Mouse (Mus musculus): ENCODE data around the gene Mill1. TPM values are rescaled to one million over a fixed set of nuclear protein-coding genes. Genes with fewer than 3 reads are reported as not detected.
"Not testable (repeated sequence)": the region's sequence is repeated elsewhere in the genome, so short reads cannot be mapped to it uniquely, and the experiment has no call there.

The Mill1 gene
- 0.04 and 0.06 TPM in 2 replicates for polyA plus RNA-seq (2012; rRNA removed)

GRCm38 (mm10) chr7:18245047-18245446 is at the start of gene Mill1:
Gene Mill1 (plus strand): TSS chr7:18245347.
- no peak for DNase-seq (ENCODE audit: low read depth)

DNA sequence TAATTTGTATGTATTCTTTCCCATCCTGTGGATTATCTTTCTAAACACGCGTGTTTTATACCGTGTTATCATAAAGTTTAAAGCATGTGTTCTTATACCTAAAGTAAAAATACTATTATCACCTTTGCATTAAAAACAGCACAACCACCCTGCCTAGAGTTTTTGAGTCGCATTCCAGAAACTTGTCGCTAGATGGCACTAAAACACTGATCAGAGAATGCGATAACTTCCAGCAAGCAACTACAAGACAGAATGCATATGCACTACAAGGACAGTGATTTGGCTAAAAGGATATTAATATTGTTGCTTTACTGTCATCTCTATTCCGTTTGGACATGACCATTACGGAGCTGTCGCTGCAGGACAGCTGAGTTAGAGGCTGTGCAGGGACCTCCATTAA is 34.2 kb upstream of the Mill1 start:
- DNase-seq (ENCODE audit: low read depth), result no peak

DNA sequence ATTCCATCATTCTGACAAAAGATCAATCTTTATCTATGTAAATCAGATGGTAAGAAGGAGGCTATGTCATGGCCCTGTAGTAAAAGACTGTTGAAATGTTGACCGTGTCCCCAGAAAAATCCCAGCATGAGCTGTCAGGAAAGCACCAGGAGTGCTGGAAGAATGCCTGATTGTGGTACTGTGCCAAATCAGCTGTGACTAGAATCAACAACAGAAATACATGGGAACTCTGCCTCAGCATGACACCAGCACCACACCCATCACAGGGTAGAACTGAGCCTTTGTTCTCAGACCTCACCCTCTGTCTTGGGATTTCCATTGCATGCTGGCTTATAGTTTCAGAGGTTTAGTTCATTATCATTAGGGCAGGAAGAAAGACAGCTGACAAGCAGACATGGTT is 30.4 kb upstream of the Mill1 start:
- no peak for DNase-seq (ENCODE audit: low read depth)

- DNase-seq (ENCODE audit: low read depth), result peak; percentile 87
Measured at GRCm38 (mm10) chr7:18238561-18238960, 6.6 kb upstream of the Mill1 start.

GRCm38 (mm10) chr7:18241217-18241616 is 3.9 kb upstream of the Mill1 start:
- no peak for DNase-seq (ENCODE audit: low read depth)

- DNase-seq (ENCODE audit: low read depth), result not testable (repeated sequence)
Measured at GRCm38 (mm10) chr7:18243959-18244573, 1.1 kb upstream of the Mill1 start.

GRCm38 (mm10) chr7:18260219-18260618 is 15.1 kb downstream of the Mill1 start:
- no peak for DNase-seq (ENCODE audit: low read depth)

DNA sequence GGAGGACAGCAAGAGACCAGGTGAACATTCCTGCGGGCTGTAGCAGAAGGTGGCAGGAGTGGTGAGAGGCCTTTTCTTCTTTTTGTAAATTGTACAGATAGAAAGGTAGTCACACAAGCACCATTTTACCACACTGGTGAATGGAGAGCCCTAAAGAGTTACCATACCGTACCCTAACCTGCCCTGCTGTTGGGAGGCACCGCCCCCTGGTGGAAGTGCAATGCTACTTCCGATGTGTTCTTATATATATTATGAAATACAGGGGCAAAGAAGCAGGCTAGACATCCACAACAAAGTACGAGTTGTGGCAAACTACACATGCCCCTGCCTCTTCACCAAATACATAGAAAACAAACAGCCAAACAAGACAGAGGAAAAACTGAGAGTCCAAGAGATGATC is 19.9 kb downstream of the Mill1 start:
- DNase-seq (ENCODE audit: low read depth), result no peak

Other genes with a start within 250 kb of the Mill1 start
- gene Ceacam13, start 235.5 kb upstream of the Mill1 start, polyA plus RNA-seq (2012; rRNA removed), result not detected in 2 replicates
- not detected in 2 replicates for gene Ceacam12, start 179.4 kb upstream of the Mill1 start, polyA plus RNA-seq (2012; rRNA removed)
- gene Igfl3, start 68.9 kb upstream of the Mill1 start, polyA plus RNA-seq (2012; rRNA removed), result not detected in 2 replicates
- not detected in 2 replicates for gene Psg18, start 109.7 kb downstream of the Mill1 start, polyA plus RNA-seq (2012; rRNA removed)
- not detected in 2 replicates for gene Psg28, start 186.7 kb downstream of the Mill1 start, polyA plus RNA-seq (2012; rRNA removed)
- gene Psg26, start 238.8 kb downstream of the Mill1 start, polyA plus RNA-seq (2012; rRNA removed), result not detected in 2 replicates